Mouse (Mus musculus) intestine, embryonic 14.5 days (tissue): ENCODE measurements at regions not wholly inside any gene's neighbourhood (a gene's known extent, or its start where the extent isn't known, plus 50 kb on each side); places are given as distances from the start of the nearest gene placed in this dataset.

ENCODE experiments used
- ATAC-seq: fragments of 200-750 bp; cut with Nextera tagmentation; replicated peaks from 2 replicates; pipeline ENCODE4 v1.8.0; 2017; ENCODE audit warnings: low read depth, moderate number of reproducible peaks, moderate TSS enrichment, moderate library complexity; ENCODE audit not compliant: low FRiP score, low TSS enrichment
- DNase-seq: peaks from one replicate; pipeline ENCODE4 v3.0.0-alpha.2; 2018; ENCODE audit warnings: low spot score
- H3K27ac ChIP-seq: fragments of 300-500 bp; sonication (generic); 2 replicates; pipeline ENCODE4 v1.5.1; 2014; ENCODE audit warnings: low read depth, mild to moderate bottlenecking, control low read depth
- H3K27me3 ChIP-seq: fragments of 300-500 bp; sonication (generic); replicated peaks from 2 replicates; pipeline ENCODE4 v1.6.1; 2014; ENCODE audit warnings: low read length, control low read depth; ENCODE audit not compliant: control insufficient read depth, insufficient read depth
- H3K36me3 ChIP-seq: fragments of 300-500 bp; sonication (generic); 2 replicates; pipeline ENCODE4 v1.6.1; 2014; ENCODE audit warnings: low read length, control low read depth; ENCODE audit not compliant: control insufficient read depth, insufficient read depth
- H3K4me1 ChIP-seq: fragments of 300-500 bp; sonication (generic); replicated peaks from 2 replicates; pipeline ENCODE4 v1.6.1; 2014; ENCODE audit warnings: low read length, control low read depth, mixed read lengths; ENCODE audit not compliant: control insufficient read depth, insufficient read depth
- H3K4me2 ChIP-seq: fragments of 300-500 bp; sonication (generic); 2 replicates; pipeline ENCODE4 v1.6.1; 2014; ENCODE audit warnings: low read length
- H3K4me3 ChIP-seq: fragments of 300-500 bp; sonication (generic); 2 replicates; pipeline ENCODE4 v1.5.1; 2014; ENCODE audit warnings: low read depth, low read length, control low read depth, mixed read lengths
- H3K9ac ChIP-seq: fragments of 300-500 bp; sonication (generic); 2 replicates; pipeline ENCODE4 v1.6.1; 2014; ENCODE audit warnings: mild to moderate bottlenecking, low read length
- H3K9me3 ChIP-seq: fragments of 300-500 bp; sonication (generic); 2 replicates; pipeline ENCODE4 v1.6.1; 2016; ENCODE audit warnings: low read length, control low read depth; ENCODE audit not compliant: control insufficient read depth
- WGBS: fragments of 180-500 bp; shearing (Covaris S2); extraction: QIAGEN DNeasy Blood & Tissue Kit; methylation state at CpG from one replicate; pipeline ENCODE4 v1.1.7; 2014; 5-methylcytosine and 5-hydroxymethylcytosine counted together

DNA sequence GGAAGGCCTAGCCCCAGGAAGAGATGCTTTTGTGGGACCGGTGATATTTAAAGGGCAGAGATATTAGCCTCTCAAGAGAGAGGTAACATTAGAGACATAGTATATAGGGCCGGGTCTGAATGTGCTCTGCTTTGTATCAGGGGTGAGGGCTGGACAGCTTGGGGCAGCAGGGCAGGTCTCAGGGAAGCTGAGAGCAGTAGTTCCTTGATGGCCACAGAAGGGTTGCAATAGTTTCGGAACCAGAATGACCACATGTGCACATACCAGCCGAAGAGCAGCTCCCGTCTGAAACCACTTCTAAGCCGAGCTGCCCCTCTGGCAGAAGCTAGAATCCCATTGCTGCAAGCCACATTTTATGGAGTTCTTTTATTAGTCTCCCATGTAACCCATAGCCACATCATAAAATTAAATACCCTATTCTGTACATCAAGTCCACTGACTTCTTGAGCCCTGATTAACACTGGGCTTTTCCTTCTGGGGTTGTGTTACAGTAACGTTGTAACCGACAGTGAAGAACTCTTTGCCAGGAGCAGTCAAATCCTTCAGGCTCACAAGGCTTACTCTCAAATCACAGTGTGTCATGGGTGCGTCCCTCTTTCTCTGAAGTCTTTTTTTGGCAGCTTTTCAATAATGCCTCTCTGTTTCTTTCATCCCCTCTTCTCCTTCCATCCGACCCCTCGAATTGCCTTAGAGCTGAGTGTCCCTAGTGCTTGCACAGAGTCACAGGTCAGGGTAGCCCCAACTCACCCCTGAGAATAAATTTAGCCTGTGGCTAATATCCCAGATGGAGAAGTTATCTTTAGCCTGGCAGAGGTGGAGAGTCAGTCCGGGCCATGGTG lies 124.1 kb upstream of the Hes1 start:
- peaks cover 11% of the 10 kb centered on the region for H3K4me1 ChIP-seq
- no peak overlapping the region for H3K9ac ChIP-seq
- DNase-seq (no peak), ATAC-seq (no peak)
- H3K27ac ChIP-seq = no peak overlapping the region
- H3K4me2 ChIP-seq = no peak overlapping the region
- no peaks in the 10 kb centered on the region for H3K9me3 ChIP-seq
- WGBS = 64% methylated on average over 12 of the region's 12 CpGs
- H3K36me3 ChIP-seq = no peaks in the 10 kb centered on the region
- no peak overlapping the region for H3K4me3 ChIP-seq
- no peaks in the 10 kb centered on the region for H3K27me3 ChIP-seq

DNA sequence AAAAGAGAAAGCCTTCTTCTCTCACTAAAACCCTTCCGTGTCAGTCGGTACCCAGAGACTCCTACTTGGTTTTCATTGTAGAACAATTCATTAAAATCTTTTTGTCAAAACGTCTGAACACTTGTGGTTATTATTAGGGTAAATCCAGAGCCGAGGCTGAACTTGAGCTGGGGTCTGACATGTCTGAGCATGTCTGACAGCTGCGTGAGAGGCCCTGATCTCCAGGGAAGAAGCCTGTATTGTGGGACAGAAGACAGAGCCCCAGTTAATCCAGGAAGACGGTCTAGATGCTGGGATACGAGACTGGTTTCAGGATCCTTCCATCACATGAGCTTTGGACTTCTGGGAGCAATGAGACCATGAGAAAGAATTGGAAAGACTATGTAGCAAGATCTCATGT lies 122.1 kb upstream of the Hes1 start:
- no peak for ATAC-seq
- Histone ChIP-seq H3K4me1 (peaks cover 31% of the 10 kb centered on the region), H3K27ac (no peak overlapping the region), H3K4me3 (no peak overlapping the region), H3K36me3 (no peaks in the 10 kb centered on the region), H3K9me3 (no peaks in the 10 kb centered on the region), H3K4me2 (no peak overlapping the region), H3K9ac (no peak overlapping the region), H3K27me3 (no peaks in the 10 kb centered on the region)
- 69% methylated on average over 7 of the region's 7 CpGs for WGBS
- DNase-seq = peak; percentile 49

DNA sequence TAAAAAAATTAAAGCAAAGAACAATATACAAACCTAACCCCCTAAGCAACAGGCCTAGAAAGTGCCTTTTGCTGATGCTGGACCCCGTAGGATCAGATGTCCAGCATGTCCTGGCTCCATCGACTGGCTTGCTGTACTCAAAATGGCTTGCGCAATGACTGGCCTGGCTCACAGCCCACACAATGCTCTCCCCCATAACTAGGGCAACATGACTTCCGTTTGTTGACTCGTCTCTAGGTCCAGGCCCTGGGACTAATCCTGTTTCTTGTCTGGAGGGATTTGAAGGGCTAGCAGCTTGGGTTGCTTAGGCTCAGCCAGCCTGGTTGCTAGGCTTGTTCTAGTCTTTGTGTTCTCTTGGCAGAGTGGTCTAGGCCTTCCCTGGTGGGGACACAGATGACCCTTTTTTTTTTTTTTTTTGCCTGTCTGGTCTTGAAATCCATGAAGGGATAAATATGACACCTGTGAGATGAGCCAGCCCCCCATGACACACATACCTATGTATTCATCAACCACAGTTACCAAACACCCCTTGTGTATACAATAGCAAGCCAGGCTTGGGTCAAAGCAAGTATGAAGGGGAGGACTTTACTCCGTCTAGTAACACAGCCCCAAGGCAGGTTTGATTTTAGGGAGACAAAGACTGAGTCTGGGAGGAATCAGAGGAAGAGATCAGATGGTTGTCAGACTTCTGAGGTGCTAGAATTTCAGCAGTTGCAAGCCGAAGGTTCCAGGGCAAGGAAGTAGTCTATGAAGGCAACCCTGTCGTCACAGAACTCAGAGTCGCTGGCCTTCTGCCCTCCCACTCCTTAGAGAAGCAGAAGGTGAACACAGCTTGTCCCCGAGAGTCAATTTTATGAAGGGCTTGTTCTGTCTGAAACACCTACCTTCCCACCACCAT lies 120.0 kb upstream of the Hes1 start:
- 79% methylated on average over 10 of the region's 10 CpGs for WGBS

DNA sequence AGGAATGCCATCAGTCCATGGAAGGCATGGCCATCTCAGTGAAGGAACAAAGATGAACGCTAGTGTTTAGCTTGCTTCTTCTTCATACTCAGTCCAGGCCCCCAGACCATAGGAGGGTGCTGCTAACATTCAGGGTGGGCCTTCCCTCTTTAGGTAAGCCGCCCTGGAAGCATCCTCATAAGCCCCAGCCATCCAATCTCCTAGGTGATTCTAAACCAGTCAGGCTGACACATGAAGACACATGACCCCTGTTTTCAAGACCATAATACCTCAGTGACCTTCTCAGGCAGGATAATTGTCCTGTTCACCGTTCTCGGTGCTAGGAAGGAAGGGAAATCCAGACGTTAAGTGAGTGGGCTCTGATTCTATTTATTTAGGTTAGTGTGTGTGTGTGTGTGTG lies 119.2 kb upstream of the Hes1 start:
- DNase-seq (peak; percentile 51), ATAC-seq (no peak)
- Histone ChIP-seq H3K9me3 (no peaks in the 10 kb centered on the region), H3K4me1 (peaks cover 36% of the 10 kb centered on the region), H3K27ac (no peak overlapping the region; the same call in 1 of the 2 replicates), H3K4me2 (peak overlapping the region; percentile 57; the same call in 1 of the 2 replicates), H3K9ac (no peak overlapping the region), H3K27me3 (no peaks in the 10 kb centered on the region), H3K36me3 (no peaks in the 10 kb centered on the region), H3K4me3 (no peak overlapping the region)
- WGBS = 64% methylated on average over 5 of the region's 5 CpGs

More for the DNA sequence above, 120.0 kb upstream of the Hes1 start:
- peaks cover 36% of the 10 kb centered on the region for H3K4me1 ChIP-seq
- H3K4me2 ChIP-seq = no peak overlapping the region
- no peak overlapping the region for H3K27ac ChIP-seq
- no peaks in the 10 kb centered on the region for H3K36me3 ChIP-seq
- no peaks in the 10 kb centered on the region for H3K27me3 ChIP-seq
- DNase-seq (peak; percentile 50), ATAC-seq (no peak)
- H3K9me3 ChIP-seq = no peaks in the 10 kb centered on the region
- H3K4me3 ChIP-seq = no peak overlapping the region
- no peak overlapping the region for H3K9ac ChIP-seq

DNA sequence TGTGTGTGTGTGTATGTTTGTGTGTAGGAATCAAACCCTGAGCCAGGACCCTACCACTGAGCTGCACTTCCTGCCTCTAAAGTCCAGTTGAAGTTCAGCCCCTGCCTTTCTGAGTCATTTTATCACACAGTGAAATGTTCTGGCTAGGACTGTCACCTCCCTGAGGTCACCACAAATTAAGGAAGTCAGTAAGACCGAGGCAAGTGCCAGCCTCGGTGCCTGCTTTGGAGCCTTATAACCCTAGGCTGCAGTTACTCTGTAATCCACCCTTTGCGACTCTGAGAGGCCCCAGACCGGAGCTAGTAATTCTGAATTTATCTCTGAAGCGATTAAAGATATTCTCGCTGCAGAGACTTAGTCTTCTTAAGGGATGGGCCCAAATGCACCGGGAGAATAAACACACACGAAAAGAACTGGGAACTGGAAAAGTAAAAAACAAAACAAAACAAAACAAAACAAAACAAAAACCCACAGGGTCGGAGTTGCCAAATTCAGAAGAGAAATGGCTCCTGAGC lies 118.8 kb upstream of the Hes1 start:
- peak overlapping the region; percentile 26; the same call in 1 of the 2 replicates for H3K4me3 ChIP-seq
- ATAC-seq (no peak; the same call in 1 of the 2 replicates), DNase-seq (no peak)
- peaks cover 36% of the 10 kb centered on the region for H3K4me1 ChIP-seq
- WGBS = 3% methylated on average over 9 of the region's 9 CpGs
- H3K36me3 ChIP-seq = no peaks in the 10 kb centered on the region
- H3K4me2 ChIP-seq = peak overlapping the region; percentile 57
- H3K9ac ChIP-seq = peak overlapping the region; percentile 43
- H3K9me3 ChIP-seq = no peaks in the 10 kb centered on the region
- H3K27ac ChIP-seq = peak overlapping the region; percentile 91
- H3K27me3 ChIP-seq = no peaks in the 10 kb centered on the region

DNA sequence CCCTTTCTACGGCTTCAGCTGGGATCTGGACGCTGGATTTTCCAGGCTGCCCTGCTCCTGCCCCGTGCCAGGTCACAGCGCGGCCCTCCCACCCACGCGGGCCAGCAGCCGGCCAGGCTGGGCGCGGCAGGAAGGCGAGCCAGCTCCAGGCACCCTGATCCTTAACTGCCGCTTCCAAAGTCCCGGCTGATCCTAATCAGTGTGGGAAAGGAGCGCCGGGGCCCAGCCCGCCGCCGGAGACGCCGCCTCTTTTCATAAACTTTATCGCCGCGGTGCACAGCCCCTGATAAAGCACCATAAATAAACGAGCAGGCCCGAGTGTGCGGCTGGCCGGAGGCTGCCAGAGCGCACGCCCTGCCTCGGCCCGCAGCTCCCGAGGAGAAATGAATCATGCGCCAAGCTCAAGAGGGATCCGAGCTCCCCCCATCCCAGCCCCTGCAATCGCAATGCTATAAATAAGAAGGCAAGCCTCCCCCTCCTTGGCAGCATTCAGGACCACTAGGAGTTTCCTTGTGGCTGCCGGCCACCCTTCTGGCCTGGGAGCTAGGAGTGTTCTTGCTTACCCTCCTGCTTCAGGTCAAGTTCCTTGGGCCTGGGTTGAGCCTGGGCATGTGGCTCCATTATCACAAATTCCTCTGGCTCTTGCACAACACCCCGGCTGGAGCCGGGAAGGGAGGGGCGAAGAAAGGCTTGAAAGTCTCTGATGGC lies 118.1 kb upstream of the Hes1 start:
- Histone ChIP-seq H3K27ac (peak overlapping the region; percentile 91), H3K9ac (peak overlapping the region; percentile 43), H3K36me3 (no peaks in the 10 kb centered on the region), H3K4me2 (peak overlapping the region; percentile 57), H3K4me1 (peaks cover 36% of the 10 kb centered on the region), H3K4me3 (peak overlapping the region; percentile 26; the same call in 1 of the 2 replicates), H3K27me3 (no peaks in the 10 kb centered on the region), H3K9me3 (no peaks in the 10 kb centered on the region)
- WGBS = 1% methylated on average over 39 of the region's 39 CpGs
- peak; percentile 94 for ATAC-seq
- DNase-seq = peak; percentile 86

DNA sequence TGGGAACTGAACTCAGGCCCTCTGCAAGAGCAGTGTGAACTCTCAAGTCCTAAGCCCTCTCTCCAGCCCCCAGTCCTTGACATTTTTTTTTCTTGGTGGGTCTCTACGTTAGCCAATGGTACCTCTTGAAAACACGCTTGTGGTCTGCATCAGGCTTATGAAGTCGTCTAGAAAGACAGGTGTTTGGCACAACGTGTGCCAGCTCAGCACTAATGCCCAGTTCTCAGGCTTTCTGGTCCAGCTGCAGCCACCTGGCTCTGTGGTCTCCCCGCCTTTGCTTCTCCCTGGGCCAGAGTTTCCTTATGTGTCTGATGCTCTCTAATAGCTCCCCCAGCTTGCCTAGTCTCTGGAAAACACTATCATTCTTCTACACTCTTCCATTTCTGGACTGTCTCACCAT lies 117.2 kb upstream of the Hes1 start:
- no peaks in the 10 kb centered on the region for H3K27me3 ChIP-seq
- peaks cover 36% of the 10 kb centered on the region for H3K4me1 ChIP-seq
- no peaks in the 10 kb centered on the region for H3K36me3 ChIP-seq
- ATAC-seq (no peak), DNase-seq (peak; percentile 55)
- H3K9me3 ChIP-seq = no peaks in the 10 kb centered on the region
- H3K27ac ChIP-seq = peak overlapping the region; percentile 91
- WGBS = 52% methylated on average over 5 of the region's 5 CpGs
- no peak overlapping the region for H3K9ac ChIP-seq
- no peak overlapping the region for H3K4me3 ChIP-seq
- H3K4me2 ChIP-seq = no peak overlapping the region

DNA sequence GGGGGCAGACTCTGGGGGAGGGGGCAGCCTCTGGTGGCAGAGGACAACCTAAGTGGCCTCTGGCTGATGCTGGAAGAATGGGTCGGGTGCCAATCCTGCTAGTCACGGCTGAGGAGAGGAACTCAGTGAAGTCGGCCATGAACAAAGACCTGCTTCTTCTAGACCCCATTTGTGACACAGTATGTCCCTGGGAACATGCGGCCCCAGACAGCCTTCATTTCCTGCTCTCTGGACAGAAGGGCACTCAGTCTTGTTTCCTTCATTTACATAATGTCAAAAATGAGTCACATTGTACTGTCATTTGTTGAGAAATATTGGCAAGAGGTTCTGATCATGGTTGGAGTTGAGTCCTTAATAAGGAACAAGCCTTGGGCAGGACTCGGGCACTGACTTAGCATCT lies 116.5 kb upstream of the Hes1 start:
- 90% methylated on average over 5 of the region's 5 CpGs for WGBS
- no peaks in the 10 kb centered on the region for H3K9me3 ChIP-seq
- H3K27me3 ChIP-seq = no peaks in the 10 kb centered on the region
- H3K4me3 ChIP-seq = no peak overlapping the region
- ATAC-seq (no peak), DNase-seq (no peak)
- H3K4me2 ChIP-seq = no peak overlapping the region
- H3K27ac ChIP-seq = 0 out of 2 replicates have a peak overlapping the region, but pooled peaks have one; percentile 8
- no peak overlapping the region for H3K9ac ChIP-seq
- H3K4me1 ChIP-seq = peaks cover 36% of the 10 kb centered on the region
- no peaks in the 10 kb centered on the region for H3K36me3 ChIP-seq
